Mouse (Mus musculus) granulocyte monocyte progenitor cell, adult 5-6 weeks (primary cell): Measurements from ENCODE around the gene Nudt17. TPM values are rescaled to one million over a fixed set of nuclear protein-coding genes. Genes with fewer than 3 reads are reported as not detected.
A peak's percentile ranks its signal among the peaks of the same experiment; 100 is the strongest.
"Not testable (repeated sequence)": the region's sequence is repeated elsewhere in the genome, so short reads cannot be mapped to it uniquely, and the experiment has no call there.

Experiments
- ATAC-seq: replicated peaks from 2 replicates; pipeline ENCODE4 v1.8.0; 2016; ENCODE audit warnings: mild to moderate bottlenecking, moderate TSS enrichment, inconsistent platforms; ENCODE audit not compliant: poor library complexity, severe bottlenecking
- total RNA-seq, 2 experiments: library from RNA; stranded (forward) in 1 of 2; stranded (reverse) in 1 of 2; fragments of 200-712, 200-1000 nt in 1 of 2; fragments of >200 nt in 1 of 2; fragmentation: Nextera tagmentation in 1 of 2; gene quantifications; 2 replicates each; pipeline ENCODE4 v1.2.3; 2014 to 2017

Nudt17 gene
- total RNA-seq (2014; fragmentation: Nextera tagmentation), result not detected in 2 replicates
- 0.31 TPM in 1 of 2 replicates, not detected in the other for total RNA-seq (2017)

GRCm38 (mm10) chr3:96707903-96708683, at the start of gene Nudt17:
Gene Nudt17 (minus strand): TSS chr3:96708562.
- ATAC-seq, result peak; percentile 84

GRCm38 (mm10) chr3:96757691-96758090, 49.3 kb upstream of the Nudt17 start:
- ATAC-seq, result no peak

GRCm38 (mm10) chr3:96755935-96756334, 47.6 kb upstream of the Nudt17 start:
- ATAC-seq, result no peak

- ATAC-seq, result peak; percentile 78
These were observed 38.5 kb upstream of the Nudt17 start for GRCm38 (mm10) chr3:96746829-96747228.

- peak; percentile 69 for ATAC-seq
These were observed 36.0 kb upstream of the Nudt17 start for GRCm38 (mm10) chr3:96744348-96744747.

GRCm38 (mm10) chr3:96740279-96740678, 31.9 kb upstream of the Nudt17 start:
- ATAC-seq, result not testable (repeated sequence)

GRCm38 (mm10) chr3:96737995-96738394, 29.6 kb upstream of the Nudt17 start:
- no peak for ATAC-seq

- no peak for ATAC-seq
These were observed 28.8 kb upstream of the Nudt17 start for GRCm38 (mm10) chr3:96737013-96737740.

- ATAC-seq, result no peak
These were observed 26.8 kb upstream of the Nudt17 start for GRCm38 (mm10) chr3:96735200-96735599.

GRCm38 (mm10) chr3:96733984-96734383, 25.6 kb upstream of the Nudt17 start:
- ATAC-seq, result no peak

GRCm38 (mm10) chr3:96730785-96731184, 22.4 kb upstream of the Nudt17 start:
- no peak for ATAC-seq

- 0 out of 2 replicates have a peak, but pooled peaks have one; percentile 20 for ATAC-seq
These were observed 21.0 kb upstream of the Nudt17 start for GRCm38 (mm10) chr3:96729403-96729784.

- ATAC-seq, result no peak
These were observed 20.5 kb upstream of the Nudt17 start for GRCm38 (mm10) chr3:96728634-96729402.

GRCm38 (mm10) chr3:96727828-96728633, 19.7 kb upstream of the Nudt17 start:
- peak; percentile 48 for ATAC-seq

- ATAC-seq, result peak; percentile 92
These were observed 19.0 kb upstream of the Nudt17 start, which contains the start of the genes Polr3c and Rnf115 for GRCm38 (mm10) chr3:96727343-96727827. Gene Polr3c (minus strand): TSS chr3:96727628. Gene Rnf115 (plus strand): TSS chr3:96727664.

- ATAC-seq, result peak; percentile 70
These were observed 10.8 kb upstream of the Nudt17 start for GRCm38 (mm10) chr3:96719173-96719572.

- peak; percentile 80 for ATAC-seq
These were observed 7.5 kb upstream of the Nudt17 start for GRCm38 (mm10) chr3:96715854-96716253.

GRCm38 (mm10) chr3:96714286-96714685, 5.9 kb upstream of the Nudt17 start:
- ATAC-seq, result no peak

GRCm38 (mm10) chr3:96708684-96709064, 312 bp upstream of the Nudt17 start:
- no peak for ATAC-seq

GRCm38 (mm10) chr3:96706984-96707383, 1.4 kb downstream of the Nudt17 start:
- ATAC-seq, result no peak
